Mouse (Mus musculus) c-Kit-positive CD71-negative TER-119-negative erythroid progenitor cells, embryonic 14.5 days (primary cell): ENCODE measurements around the gene Maml3.

ENCODE experiments used
- DNase-seq: peaks from one replicate; pipeline ENCODE4 v3.0.0-alpha.2; 2013; ENCODE audit warnings: low read depth

Maml3 gene

GRCm38 (mm10) chr3:51660821-51661276, 444.0 kb downstream of the Maml3 start:
- DNase-seq = no peak

GRCm38 (mm10) chr3:51660060-51660459, 444.8 kb downstream of the Maml3 start, which contains the start of gene Mgst2:
Gene Mgst2 (plus strand): TSS chr3:51660360.
- DNase-seq = no peak

DNA sequence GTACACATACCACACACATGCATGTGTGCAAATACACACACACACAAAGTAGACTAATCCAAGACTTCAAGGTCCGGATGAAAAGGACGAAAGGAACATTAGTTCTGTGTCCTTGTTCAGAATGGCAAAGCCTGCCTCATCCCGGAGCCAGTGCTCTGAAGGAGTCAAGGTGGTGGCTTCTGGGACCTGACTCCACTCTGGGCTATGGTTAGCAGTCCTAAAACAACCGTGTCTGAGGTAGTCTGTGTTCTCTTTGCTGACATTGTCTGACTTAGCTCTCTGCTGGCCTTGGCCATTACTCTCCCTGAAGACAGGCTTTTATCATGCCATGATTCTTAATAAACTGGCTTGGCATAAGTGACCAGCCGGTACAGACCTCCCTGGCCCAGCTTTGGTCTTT, 445.5 kb downstream of the Maml3 start:
- DNase-seq = no peak

GRCm38 (mm10) chr3:51654303-51655055, 450.4 kb downstream of the Maml3 start:
- DNase-seq = no peak

DNA sequence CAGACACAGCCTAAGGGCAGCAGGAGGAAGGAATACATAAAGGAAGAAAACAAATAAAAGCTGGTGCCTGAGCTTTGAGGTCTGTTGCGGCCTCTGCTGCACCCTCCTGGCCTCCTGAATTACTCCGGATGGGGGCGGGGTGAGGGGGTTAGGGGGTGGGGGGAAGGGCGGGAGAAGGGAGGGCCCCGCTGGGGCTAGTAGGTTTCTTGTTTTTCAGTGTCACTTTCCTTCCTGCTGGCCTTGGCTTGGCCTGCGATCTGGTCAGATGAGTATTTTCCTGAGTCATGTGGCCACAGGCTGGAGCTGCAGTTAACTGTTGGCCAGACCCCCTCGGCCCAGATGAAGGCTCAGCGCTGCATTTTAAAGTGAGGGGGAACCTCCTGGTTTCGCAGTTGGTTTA, 452.2 kb downstream of the Maml3 start:
- DNase-seq = no peak

GRCm38 (mm10) chr3:51652292-51652691, 452.6 kb downstream of the Maml3 start:
- DNase-seq = peak; percentile 82

DNA sequence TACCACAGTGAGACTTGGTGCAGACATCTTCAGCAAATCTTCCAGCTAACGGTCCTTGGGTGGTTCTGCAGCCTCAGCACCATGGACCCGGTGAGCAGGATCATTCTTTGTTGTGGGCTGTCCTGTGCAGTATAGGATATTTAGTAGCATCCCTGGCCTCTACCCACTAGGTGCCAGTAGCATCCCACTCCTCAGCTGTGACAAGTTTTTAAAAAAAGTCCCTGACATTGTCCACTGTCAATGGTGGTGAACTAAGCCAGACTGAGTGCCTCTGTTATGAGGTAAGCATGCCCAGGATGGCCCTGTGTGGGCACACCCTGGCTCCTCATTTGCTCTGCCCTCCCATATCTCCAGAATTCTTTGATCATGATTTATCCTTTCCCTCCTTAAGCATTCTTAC, 453.7 kb downstream of the Maml3 start:
- DNase-seq = no peak

DNA sequence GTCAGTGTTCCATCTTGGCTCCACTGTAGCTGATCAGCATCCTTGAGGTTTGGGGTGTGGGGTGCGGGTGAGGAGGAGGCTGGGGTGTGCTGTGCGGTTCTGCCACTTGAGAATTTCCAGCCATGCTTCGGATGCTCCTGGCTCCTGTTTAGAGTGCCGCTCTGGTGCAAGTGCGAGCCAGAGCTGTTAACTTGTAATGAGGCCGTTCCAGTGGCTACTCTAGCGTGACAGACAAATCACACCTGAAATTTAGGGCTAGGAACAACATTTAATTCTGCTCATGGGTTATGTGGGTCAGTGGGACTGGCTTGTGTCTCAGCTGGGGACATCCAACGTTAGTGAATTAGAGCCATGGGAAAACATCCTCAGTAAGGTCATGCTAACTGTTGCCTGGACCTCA, 454.9 kb downstream of the Maml3 start:
- no peak for DNase-seq

- no peak for DNase-seq
Observed at GRCm38 (mm10) chr3:51649426-51649825, 455.4 kb downstream of the Maml3 start.

DNA sequence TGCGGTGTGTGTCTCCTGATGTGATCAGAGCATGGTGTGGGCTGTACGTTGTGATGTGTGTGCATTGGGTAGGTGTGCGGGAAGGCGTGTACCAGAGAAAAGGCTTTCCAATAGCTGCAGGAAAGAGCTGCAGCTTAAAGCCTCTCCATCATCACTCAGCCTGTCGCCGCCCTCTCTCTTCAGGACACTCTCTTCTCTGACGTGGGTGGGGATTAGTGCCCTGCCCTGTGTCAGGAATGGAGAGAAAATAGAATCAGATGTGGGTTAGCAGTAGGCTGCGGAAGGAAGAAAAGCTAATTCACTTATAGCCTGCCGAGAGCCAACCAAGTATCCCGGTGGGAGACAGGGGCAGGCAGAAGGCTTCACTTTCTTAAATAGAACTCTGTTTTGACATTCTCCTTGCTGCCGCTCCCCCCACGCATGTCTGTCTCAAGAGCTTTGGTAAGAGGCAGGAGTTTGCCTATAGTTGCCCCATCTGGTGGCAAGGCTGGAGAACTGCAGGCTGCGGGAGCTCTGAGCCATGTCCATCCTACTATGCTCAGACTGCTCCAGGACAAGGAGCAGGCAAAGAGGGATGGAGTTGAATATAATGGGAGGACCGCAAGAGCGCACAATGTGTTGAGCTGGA, 456.7 kb downstream of the Maml3 start:
- peak; percentile 58 for DNase-seq

DNA sequence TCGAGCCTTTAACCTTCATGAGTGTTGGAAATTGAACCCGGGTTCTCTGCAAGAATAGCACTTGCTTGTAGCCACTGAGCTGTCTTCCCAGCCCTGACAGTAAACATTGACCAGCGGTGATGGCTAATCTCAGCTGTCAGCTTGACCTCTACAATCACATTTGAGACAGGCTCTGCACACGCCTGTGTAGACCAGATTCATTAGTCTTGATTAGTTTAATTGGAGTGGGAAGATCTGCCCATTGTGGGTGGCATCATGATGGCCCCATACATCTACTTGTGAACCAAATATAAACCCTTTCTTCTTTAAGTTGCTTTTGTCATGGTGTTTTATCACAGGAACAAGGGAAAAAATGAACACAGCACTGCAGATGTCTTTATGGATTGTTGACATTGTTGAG, 457.5 kb downstream of the Maml3 start:
- no peak for DNase-seq

DNA sequence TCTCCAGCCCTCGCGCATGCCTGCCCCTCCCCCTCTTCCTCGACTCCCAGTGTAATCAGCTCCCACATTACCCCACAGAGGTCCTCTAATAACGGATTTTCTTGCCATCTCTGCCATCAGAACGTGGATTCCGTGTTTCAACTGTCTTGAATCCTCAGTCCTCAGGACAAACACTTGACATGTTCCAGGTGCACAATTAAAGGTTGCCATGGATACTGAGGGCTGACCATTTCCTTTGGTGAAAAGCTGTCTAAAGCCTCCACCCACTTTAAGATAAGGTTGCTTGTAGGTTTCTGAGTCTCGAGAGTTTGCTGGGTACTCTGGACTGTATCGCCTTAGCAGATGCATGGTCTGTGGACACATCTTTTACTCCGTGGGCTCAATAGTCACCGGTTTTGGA, 458.6 kb downstream of the Maml3 start:
- DNase-seq = no peak

- no peak for DNase-seq
Observed at GRCm38 (mm10) chr3:51645484-51645883, 459.4 kb downstream of the Maml3 start.

- no peak for DNase-seq
Observed at GRCm38 (mm10) chr3:51638260-51638659, 466.6 kb downstream of the Maml3 start.

DNA sequence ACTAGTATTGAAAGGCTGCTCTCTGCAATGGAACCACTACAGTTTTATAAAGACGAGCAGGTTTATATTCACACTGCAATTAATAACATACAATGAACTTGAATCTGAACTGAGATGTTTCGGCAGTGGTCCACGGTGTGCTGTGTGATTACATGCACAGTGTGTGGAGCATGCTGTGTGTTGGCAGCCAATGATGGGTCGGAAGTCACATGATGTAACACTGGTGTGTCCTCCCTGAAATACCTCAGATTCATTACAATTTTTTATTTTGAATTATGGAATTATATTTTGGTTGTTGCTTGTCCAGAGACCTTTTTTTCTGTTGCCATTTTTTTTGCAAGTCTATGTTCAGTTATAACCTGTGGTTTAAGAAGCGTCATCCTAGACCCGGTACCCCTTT, 467.6 kb downstream of the Maml3 start:
- no peak for DNase-seq

GRCm38 (mm10) chr3:51636700-51637099, 468.2 kb downstream of the Maml3 start:
- DNase-seq = no peak

DNA sequence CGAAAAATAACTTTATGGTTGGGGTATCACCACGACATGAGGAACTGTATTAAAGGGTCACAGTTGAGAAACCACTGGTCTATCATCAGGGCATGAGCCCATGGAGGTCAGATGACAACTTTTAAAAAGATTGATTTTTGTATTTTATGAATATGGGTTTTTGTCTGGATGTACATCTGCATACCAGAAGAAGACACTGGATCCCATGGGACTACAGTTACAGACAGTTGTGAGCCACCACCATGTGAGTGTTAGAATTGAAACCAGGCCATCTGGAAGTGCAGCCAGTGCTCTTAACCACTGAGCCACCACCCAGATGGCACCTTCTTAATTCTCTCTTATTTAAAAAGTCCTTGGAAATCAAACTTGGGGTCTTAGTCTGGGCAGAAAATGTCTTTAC, 468.9 kb downstream of the Maml3 start:
- no peak for DNase-seq
